Mouse (Mus musculus): ENCODE measurements at regions not wholly inside any gene's neighbourhood (a gene's known extent, or its start where the extent isn't known, plus 50 kb on each side); places are given as distances from the start of the nearest gene placed in this dataset.

DNA sequence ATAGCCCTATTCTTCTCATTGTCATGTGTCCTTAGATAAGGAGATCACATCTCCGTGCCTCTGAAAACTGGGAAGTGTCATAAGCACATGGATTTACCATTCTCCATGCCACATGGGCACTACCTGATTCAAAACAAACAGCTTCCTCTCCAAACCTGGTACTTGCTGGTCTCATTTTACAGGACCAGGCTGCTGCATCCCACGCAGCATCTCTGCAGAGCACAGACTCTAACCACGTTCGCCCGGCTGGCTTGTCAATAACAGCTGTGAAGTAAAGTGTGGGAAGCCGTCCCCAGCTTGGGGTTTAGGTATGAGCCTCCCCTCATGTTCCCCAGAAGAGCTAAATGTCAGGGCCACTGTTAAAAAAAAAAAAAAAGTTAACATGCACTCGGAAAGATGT, 53.0 kb upstream of the Ank start:
- DNase-seq, result no peak

DNA sequence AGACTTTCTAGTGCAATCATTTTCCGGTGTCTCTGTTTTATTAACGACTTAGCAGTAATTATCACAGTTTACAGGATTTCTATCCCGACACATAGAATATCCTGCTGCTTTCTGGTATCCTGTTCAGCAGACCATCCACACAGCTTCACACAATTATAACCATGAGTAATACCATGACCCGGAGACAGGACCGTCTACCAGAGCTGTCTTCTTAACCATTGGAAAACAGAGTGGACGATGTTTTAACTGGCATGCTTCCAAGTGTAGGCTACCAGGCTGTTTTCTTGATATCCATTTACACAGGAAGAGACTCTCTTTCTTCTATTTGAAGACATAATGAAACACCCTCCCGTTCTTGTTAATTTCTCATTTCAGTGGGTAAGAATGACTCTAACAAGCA, 51.7 kb upstream of the Ank start:
- peak in 1 of 2 experiments; percentile 15 for DNase-seq
